ENCODE assay signal across 24 mouse cellular contexts in genomic region chr2:157053124-157053523, GRCm38 (mm10). TPM values are rescaled to one million over a fixed set of nuclear protein-coding genes. Genes with fewer than 3 reads are reported as not detected.
"Had no signal": no experiment of that assay in that cellular context is flagged by ENCODE, and none has a peak within 500 bp of the region (broad histone marks: within the 10 kb centered on the region; RNA-seq: fewer than 3 reads in every experiment).

No protein-coding gene starts in this region.

- H3K9me3 ChIP-seq: lung, embryonic 15.5 days; megakaryocyte, embryonic 14.5 days; midbrain, embryonic 13.5 days; midbrain, embryonic 15.5 days; neural tube, embryonic 12.5 days; stomach, embryonic 15.5 days had no signal

- H3K27me3 ChIP-seq: lung, embryonic 15.5 days; midbrain, embryonic 13.5 days; midbrain, embryonic 15.5 days; neural tube, embryonic 12.5 days; stomach, embryonic 15.5 days had no signal

- H3K27ac ChIP-seq: macrophage; neural tube, embryonic 12.5 days; stomach, embryonic 15.5 days; stomach, postnatal 0 days had no signal

- ATAC-seq: lung, postnatal 0 days; midbrain, embryonic 13.5 days; midbrain, embryonic 15.5 days had no signal

- H3K9ac ChIP-seq: lung, embryonic 15.5 days; midbrain, embryonic 13.5 days; midbrain, embryonic 15.5 days; neural tube, embryonic 12.5 days; stomach, embryonic 15.5 days had no signal

- DNase-seq: lung, adult 2 months; lung, postnatal 14 days; lung, postnatal 36 days; right cerebral cortex, postnatal 14 days; thymus, adult 2 months; thymus, postnatal 25 days; thymus, postnatal 4 days had no signal

- H3K4me3 ChIP-seq: lung, embryonic 15.5 days; megakaryocyte, embryonic 14.5 days; midbrain, embryonic 13.5 days; midbrain, embryonic 15.5 days; neural tube, embryonic 12.5 days; stomach, embryonic 15.5 days had no signal

- H3K4me2 ChIP-seq: lung, embryonic 15.5 days; midbrain, embryonic 11.5 days; midbrain, embryonic 13.5 days; midbrain, embryonic 15.5 days; neural tube, embryonic 12.5 days; stomach, embryonic 15.5 days had no signal

RNA-seq across cellular contexts. Expression of gene Tldc2, which starts 33.7 kb away (rescaled TPM):
- total RNA-seq: megakaryocyte progenitor cell, adult 5-6 weeks; midbrain, postnatal 0 days; monocyte, adult 5-6 weeks; neutrophil, adult 5-6 weeks had no signal
- polyA plus RNA-seq: lung, adult 2 months; lung, embryonic 15.5 days; lung, postnatal 0 days; macrophage; midbrain, embryonic 11.5 days; midbrain, embryonic 13.5 days; midbrain, embryonic 15.5 days; midbrain, postnatal 0 days; neural tube, embryonic 12.5 days; neural tube, embryonic 14.5 days; spleen, adult 2 months; stomach, embryonic 15.5 days; stomach, postnatal 0 days; testis, adult 2 months; thymus, adult 2 months had no signal
